Mouse (Mus musculus) ES-Bruce4 (cell line): Measurements from ENCODE around the gene Zfp42. TPM values are rescaled to one million over a fixed set of nuclear protein-coding genes. Genes with fewer than 3 reads are reported as not detected.

ENCODE experiments used
- H3K27ac ChIP-seq: 2 replicates; pipeline ENCODE4 v1.5.1; 2012; ENCODE audit warnings: low read length, inconsistent platforms; ENCODE audit not compliant: insufficient read depth
- H3K27me3 ChIP-seq: 2 replicates; pipeline ENCODE4 v1.6.1; 2012; ENCODE audit warnings: mild to moderate bottlenecking, low read length, inconsistent platforms; ENCODE audit not compliant: control insufficient read depth, poor library complexity, insufficient read depth, severe bottlenecking
- H3K36me3 ChIP-seq: 2 replicates; pipeline ENCODE4 v1.6.1; 2012; ENCODE audit warnings: inconsistent platforms, mild to moderate bottlenecking, low read length, moderate library complexity; ENCODE audit not compliant: control insufficient read depth, poor library complexity, insufficient read depth, severe bottlenecking
- H3K4me1 ChIP-seq: one replicate; pipeline ENCODE4 v1.8.1; 2011; ENCODE audit warnings: low read length; ENCODE audit not compliant: control insufficient read depth, insufficient read depth
- H3K4me3 ChIP-seq: 2 replicates; pipeline ENCODE4 v1.5.1; 2011; ENCODE audit warnings: low read depth, mild to moderate bottlenecking, low read length
- H3K9ac ChIP-seq: 2 replicates; pipeline ENCODE4 v1.6.1; 2012; ENCODE audit warnings: low read depth, mild to moderate bottlenecking, inconsistent platforms; ENCODE audit not compliant: poor library complexity, severe bottlenecking
- H3K9me3 ChIP-seq: replicated peaks from 2 replicates; pipeline ENCODE4 v1.6.1; 2012; ENCODE audit warnings: mild to moderate bottlenecking, low read length, inconsistent platforms; ENCODE audit not compliant: control insufficient read depth, poor library complexity, insufficient read depth, severe bottlenecking
- CTCF ChIP-seq: IDR thresholded peaks from one replicate; pipeline ENCODE4 v1.8.1; 2011; ENCODE audit warnings: low read depth, low read length
- EP300 ChIP-seq: IDR thresholded peaks from 2 replicates; pipeline ENCODE4 v1.6.1; 2011; ENCODE audit warnings: low read depth, low read length; ENCODE audit not compliant: insufficient read depth
- POLR2A ChIP-seq: IDR thresholded peaks from one replicate; pipeline ENCODE4 v1.8.1; 2011; ENCODE audit warnings: low read length; ENCODE audit not compliant: insufficient read depth
- polyA plus RNA-seq: library from polyadenylated mRNA; stranded (reverse); fragments of >200 nt; gene quantifications from 2 replicates; pipeline ENCODE4 v1.2.4, GENCODE M21; 2011; ENCODE audit warnings: low read depth; ENCODE audit not compliant: missing spikeins, insufficient read depth, insufficient read length

The Zfp42 gene
- polyA plus RNA-seq, 1 experiment: 67.5 TPM

GRCm38 (mm10) chr8:43283231-43283630, 23.5 kb downstream of the Zfp42 start:
- no peak overlapping the region for H3K9ac ChIP-seq
- H3K4me3 ChIP-seq: no peak overlapping the region
- no peaks in the 10 kb centered on the region for H3K9me3 ChIP-seq
- TF ChIP-seq CTCF: no peak
- no peak for TF ChIP-seq POLR2A
- no peak for TF ChIP-seq EP300
- no peaks in the 10 kb centered on the region for H3K27me3 ChIP-seq
- no peaks in the 10 kb centered on the region for H3K4me1 ChIP-seq
- H3K27ac ChIP-seq: no peak overlapping the region
- peaks cover under 1% of the 10 kb centered on the region; the same call in 1 of the 2 replicates for H3K36me3 ChIP-seq

- H3K9me3 ChIP-seq: no peaks in the 10 kb centered on the region
These were observed 28.4 kb downstream of the Zfp42 start for GRCm38 (mm10) chr8:43278397-43278796.

GRCm38 (mm10) chr8:43260961-43261360, 45.8 kb downstream of the Zfp42 start:
- TF ChIP-seq CTCF (no peak), EP300 (no peak), POLR2A (no peak)
- Histone ChIP-seq H3K9me3 (no peaks in the 10 kb centered on the region), H3K4me1 (no peaks in the 10 kb centered on the region), H3K4me3 (no peak overlapping the region), H3K27me3 (no peaks in the 10 kb centered on the region), H3K36me3 (no peaks in the 10 kb centered on the region), H3K27ac (no peak overlapping the region), H3K9ac (no peak overlapping the region)

More at GRCm38 (mm10) chr8:43278397-43278796, 28.4 kb downstream of the Zfp42 start:
- H3K27me3 ChIP-seq: no peaks in the 10 kb centered on the region
- H3K4me1 ChIP-seq: no peaks in the 10 kb centered on the region
- no peak overlapping the region for H3K27ac ChIP-seq
- TF ChIP-seq EP300: no peak
- TF ChIP-seq CTCF: no peak
- no peak for TF ChIP-seq POLR2A
- no peak overlapping the region for H3K4me3 ChIP-seq
- no peaks in the 10 kb centered on the region for H3K36me3 ChIP-seq
- no peak overlapping the region for H3K9ac ChIP-seq

GRCm38 (mm10) chr8:43257886-43258285, 48.9 kb downstream of the Zfp42 start:
- Histone ChIP-seq H3K9ac (no peak overlapping the region), H3K9me3 (no peaks in the 10 kb centered on the region), H3K27me3 (no peaks in the 10 kb centered on the region), H3K27ac (no peak overlapping the region), H3K36me3 (no peaks in the 10 kb centered on the region), H3K4me1 (no peaks in the 10 kb centered on the region), H3K4me3 (no peak overlapping the region)
- TF ChIP-seq POLR2A (no peak), CTCF (no peak), EP300 (no peak)

GRCm38 (mm10) chr8:43255695-43256094, 51.1 kb downstream of the Zfp42 start:
- Histone ChIP-seq H3K9ac (no peak overlapping the region), H3K27me3 (no peaks in the 10 kb centered on the region), H3K9me3 (no peaks in the 10 kb centered on the region), H3K4me3 (no peak overlapping the region), H3K27ac (no peak overlapping the region), H3K36me3 (no peaks in the 10 kb centered on the region), H3K4me1 (no peaks in the 10 kb centered on the region)
- TF ChIP-seq EP300 (no peak), POLR2A (no peak)

- H3K27me3 ChIP-seq: no peaks in the 10 kb centered on the region; the same call in 1 of the 2 replicates
- H3K4me3 ChIP-seq: no peak overlapping the region
- no peak overlapping the region for H3K27ac ChIP-seq
- no peaks in the 10 kb centered on the region for H3K9me3 ChIP-seq
- H3K9ac ChIP-seq: no peak overlapping the region
- TF ChIP-seq POLR2A (no peak), CTCF (peak; percentile 71)
- H3K36me3 ChIP-seq: no peaks in the 10 kb centered on the region
- no peaks in the 10 kb centered on the region for H3K4me1 ChIP-seq
These were observed 55.1 kb downstream of the Zfp42 start for GRCm38 (mm10) chr8:43251653-43252052.
